Mouse (Mus musculus): ENCODE data around the gene Patj.
A peak's percentile ranks its signal among the peaks of the same experiment; 100 is the strongest.

Patj gene

DNA sequence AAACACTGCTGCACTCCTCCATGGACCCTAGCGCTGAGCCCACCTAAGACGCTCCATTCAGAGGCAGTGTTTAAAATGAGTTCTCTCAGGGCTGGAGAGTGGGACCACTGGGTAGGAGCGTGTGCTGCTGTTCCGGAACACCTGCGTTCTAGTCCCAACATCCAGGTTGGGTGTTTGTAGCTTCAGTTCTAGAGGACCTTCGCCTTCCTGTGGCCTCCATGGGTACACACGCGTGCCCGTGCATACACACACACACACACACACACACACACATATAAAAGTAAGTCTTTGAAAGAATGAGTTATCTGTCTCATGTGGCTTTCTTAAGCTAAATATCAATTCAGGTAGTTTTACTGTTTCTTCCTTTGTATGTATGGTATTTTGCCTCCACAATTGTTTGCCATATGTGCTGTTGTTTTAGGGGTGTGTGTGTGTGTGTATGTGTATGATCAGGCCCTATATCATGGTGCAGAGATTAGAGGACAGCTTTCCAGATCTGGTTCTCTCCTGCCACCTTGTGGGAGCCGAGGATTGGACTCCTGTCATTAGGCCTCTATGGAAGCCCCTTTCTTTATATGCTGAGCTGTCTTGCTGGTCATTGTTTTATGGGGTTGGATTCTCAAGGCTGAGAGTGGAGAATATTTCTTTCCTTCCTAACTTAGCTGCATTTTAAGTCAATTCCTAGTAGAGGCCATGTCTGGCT lies 49.0 kb downstream of the Patj start:
- DNase-seq (ENCODE audit: low read depth, low spot score), result no peak

DNA sequence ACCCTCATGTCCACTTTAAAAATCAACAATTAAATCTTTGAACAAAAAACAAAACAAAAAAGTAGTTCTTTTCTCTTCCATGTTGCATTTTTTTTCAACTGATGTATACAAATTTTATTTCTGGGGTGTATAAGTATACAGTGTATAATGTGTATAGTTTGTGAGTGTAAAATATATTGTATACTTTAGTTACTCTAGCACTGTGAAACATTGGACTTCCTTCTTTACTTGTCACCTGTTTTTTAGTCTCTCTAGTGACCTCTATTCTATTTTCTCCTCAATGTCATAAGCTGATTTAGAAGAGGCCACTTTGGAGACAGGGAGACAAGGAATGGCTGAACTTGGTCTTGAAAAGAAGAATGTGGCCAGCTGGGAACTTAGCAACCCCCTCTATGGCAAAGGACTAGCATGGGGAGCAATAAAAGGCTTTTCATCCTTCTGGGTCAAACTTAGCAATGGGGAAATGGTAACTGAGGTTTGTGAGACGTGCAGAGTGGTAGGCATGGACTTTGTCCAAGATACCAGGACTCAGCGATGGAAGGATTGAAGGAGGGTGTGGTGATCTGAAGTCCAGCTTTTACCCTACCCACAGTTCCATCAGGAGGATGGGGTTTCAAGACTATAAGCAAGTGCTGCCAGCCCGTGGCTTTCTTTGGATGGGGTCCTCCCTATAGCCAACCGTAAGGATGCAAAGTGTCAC lies 54.1 kb downstream of the Patj start:
- DNase-seq (ENCODE audit: low read depth, low spot score), result no peak

DNA sequence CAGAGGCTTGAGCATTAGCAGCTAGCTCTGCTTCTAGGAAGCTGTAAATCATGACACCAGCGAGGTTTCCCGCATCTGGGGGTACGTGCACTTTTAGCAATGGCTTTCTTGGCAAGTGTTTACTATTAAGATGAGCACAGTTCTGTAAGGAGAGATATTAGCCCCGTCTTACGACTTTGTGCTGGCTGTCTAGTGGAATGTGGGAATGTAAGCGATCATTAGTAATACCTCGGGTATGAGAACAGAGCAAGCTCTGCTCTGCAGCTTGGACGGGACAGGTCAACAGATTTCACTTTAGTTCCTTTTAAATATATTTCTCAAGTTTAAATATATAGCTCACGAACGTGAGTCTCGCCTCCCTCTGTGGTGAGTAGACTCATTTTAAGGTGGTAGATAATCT lies 54.7 kb downstream of the Patj start:
- DNase-seq (ENCODE audit: low read depth, low spot score), result no peak

GRCm38 (mm10) chr4:98450829-98451228 lies 55.2 kb downstream of the Patj start:
- DNase-seq (ENCODE audit: low read depth, low spot score), result no peak

GRCm38 (mm10) chr4:98451259-98451658 lies 55.7 kb downstream of the Patj start:
- no peak for DNase-seq (ENCODE audit: low read depth, low spot score)

GRCm38 (mm10) chr4:98452725-98453124 lies 57.1 kb downstream of the Patj start:
- DNase-seq (ENCODE audit: low read depth, low spot score), result no peak

- no peak for DNase-seq (ENCODE audit: low read depth, low spot score)
Measured at GRCm38 (mm10) chr4:98453231-98453630, 57.6 kb downstream of the Patj start.

- no peak for DNase-seq (ENCODE audit: low read depth, low spot score)
Measured at GRCm38 (mm10) chr4:98455352-98455751, 59.8 kb downstream of the Patj start.

DNA sequence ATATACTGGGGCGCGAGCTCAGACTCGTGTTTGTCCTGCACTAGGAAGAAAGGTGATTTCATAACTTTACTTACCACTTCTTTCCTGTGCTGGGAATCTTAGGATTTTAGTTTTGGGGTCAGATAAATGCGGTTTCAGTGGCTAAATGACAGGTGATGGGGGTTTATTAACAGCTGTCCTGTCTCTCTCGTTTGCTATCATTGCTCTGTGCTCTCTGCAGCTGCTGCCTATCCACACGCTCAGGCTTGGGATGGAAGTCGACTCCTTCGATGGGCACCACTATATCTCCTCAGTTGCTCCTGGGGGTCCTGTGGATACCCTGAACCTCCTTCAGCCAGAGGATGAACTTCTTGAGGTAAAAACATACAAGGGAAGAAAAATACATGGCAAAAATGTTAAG lies 60.3 kb downstream of the Patj start:
- no peak for DNase-seq (ENCODE audit: low read depth, low spot score)

DNA sequence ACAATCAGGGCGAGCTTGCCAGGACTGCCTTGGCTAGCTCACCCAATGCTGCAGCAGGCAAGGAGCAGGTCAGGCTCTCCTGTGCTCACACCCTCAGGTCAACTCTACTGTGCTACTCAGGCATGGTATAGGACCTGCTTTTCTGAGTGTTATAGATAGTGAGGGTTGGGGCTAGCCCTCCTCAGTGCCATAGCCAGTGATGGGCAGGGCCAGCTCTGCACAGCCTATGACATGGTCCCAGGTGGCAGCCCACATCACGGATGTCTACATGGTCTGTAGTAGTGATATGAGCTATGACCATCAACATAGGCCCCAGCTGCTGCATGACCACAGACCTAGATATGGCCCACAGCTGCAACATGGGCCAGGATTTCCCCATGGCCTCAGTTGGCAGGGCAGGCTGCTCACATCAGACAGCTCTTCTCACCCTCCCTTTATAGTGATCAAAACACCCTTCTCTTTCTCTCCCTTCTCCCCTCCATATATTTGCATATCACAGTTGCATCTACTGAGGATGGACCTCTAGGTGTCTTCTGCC lies 66.3 kb downstream of the Patj start:
- no peak for DNase-seq (ENCODE audit: low read depth, low spot score)

DNA sequence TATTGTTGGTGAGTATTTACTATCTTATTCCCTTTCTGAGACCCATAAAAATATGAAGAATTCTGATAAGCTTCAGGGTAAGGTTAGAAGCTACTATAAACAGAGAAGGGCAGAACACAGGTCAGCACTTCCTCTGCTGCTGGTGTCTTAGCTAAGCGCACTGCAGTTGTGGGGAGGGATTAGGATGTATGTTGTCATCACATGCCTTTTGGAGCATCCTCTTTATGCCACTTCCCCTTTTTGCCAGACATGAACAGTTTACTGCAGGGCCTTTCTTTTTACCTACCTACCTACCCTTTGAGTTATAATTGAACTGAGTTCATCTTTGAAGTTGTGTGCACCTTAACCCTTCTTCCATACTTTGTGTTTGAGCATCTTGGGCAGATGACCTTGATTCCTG lies 69.9 kb downstream of the Patj start:
- DNase-seq (ENCODE audit: low read depth, low spot score), result no peak

- no peak for DNase-seq (ENCODE audit: low read depth, low spot score)
Measured at GRCm38 (mm10) chr4:98465886-98466285, 70.3 kb downstream of the Patj start.

DNA sequence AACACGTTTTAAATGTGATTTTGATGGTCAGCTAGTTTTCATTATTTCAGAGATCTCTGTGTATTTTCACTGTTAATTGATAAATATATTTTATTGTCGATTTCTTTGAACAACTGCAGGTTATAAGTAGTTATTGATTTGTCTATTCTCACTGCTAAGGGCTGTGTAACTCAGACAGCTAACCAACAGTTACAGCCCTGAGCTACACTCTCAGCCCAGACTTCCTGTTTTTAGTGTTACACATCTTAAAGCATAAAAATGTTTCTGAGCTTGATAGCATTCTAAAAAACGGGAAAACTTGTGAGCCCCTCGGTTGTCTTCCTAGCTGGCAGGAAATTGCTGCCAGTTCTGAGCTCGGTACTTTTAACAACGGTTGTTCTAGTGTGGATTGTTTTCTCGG lies 75.8 kb downstream of the Patj start:
- DNase-seq (ENCODE audit: low read depth, low spot score), result no peak

- no peak for DNase-seq (ENCODE audit: low read depth, low spot score)
Measured at GRCm38 (mm10) chr4:98473491-98473890, 77.9 kb downstream of the Patj start.

DNA sequence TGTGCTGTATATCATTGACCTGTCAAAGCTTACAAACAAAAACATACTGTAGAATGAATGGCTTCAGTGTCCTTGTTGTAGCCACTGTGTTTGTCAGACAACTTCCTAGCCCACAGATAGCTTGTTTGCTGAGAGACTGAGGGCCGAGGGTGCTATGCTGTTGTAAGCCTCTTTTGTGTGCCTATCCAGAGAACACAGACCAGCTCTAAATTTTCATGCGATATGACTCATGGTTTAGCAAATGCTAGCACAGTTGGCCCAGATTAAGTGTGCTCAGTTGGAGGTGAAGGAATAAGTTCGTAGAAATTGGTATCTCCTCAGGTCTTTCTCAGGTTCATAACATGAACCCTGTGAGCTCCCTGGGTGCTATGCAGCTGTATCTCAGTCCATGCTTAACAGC lies 82.4 kb downstream of the Patj start:
- no peak for DNase-seq (ENCODE audit: low read depth, low spot score)

GRCm38 (mm10) chr4:98486475-98486874 lies 90.9 kb downstream of the Patj start:
- no peak for DNase-seq (ENCODE audit: low read depth, low spot score)

- DNase-seq (ENCODE audit: low read depth, low spot score), result no peak
Measured at GRCm38 (mm10) chr4:98486901-98487300, 91.3 kb downstream of the Patj start.

- peak; percentile 13 for DNase-seq (ENCODE audit: low read depth, low spot score)
Measured at GRCm38 (mm10) chr4:98489386-98489785, 93.8 kb downstream of the Patj start.

GRCm38 (mm10) chr4:98498341-98498740 lies 102.8 kb downstream of the Patj start:
- no peak for DNase-seq (ENCODE audit: low read depth, low spot score)

DNA sequence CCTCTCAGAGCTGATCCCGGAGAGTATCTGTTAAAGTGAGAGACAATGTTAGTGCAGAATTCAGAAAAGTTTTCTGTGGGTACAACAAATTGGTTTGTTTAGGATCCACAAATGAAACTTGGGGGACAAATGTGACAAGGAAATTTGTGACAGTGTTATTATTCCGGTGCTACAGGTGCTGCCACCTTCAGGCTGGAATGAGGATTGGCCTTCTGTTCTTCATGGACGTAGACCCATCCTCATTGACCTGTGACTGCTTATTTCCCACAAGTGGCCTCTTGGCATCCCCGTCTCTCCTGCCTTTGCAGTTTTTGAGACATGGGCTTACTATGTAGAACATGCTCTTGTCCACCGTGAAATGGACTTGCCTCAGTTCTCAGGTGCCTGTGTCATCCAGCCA lies 104.6 kb downstream of the Patj start:
- no peak for DNase-seq (ENCODE audit: low read depth, low spot score)

DNA sequence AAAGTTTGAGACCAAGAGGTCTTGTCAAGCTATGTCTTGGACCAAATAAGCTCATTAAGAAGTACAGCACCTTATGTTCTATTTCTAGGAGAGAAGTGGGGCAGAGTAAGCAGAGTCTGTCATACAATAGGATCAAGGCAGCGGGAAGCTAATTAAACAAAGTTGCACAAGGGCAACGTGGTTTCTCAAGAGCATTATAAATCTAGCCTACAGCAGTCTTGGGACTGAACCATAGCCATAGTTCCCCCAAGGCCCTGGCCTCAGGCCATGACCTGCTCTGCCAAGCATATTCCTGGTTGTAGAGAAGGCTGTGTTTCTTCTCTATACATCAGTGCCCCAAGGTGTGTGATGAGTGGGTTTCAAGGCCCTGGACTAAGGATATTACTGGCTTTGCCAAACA lies 105.3 kb downstream of the Patj start:
- DNase-seq (ENCODE audit: low read depth, low spot score), result no peak

DNA sequence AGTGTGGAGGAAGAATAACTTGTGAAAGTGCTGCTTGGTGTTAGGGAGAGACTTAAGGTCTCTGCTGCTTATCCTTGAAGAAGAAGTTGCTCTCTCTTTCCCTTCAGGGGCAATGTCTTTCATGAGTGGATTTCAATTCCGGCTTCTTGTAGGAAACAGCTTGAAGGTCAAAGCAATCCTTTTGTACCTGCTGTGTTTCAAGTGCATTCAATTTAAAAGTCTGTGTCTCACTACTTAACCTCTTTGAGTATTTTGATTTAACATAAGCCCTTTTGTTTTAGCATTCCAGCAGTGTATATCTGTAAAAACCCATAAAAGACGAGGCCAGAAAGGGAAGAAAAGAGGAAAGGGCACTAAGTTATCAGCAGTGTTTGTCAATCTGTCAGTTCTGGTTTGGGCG lies 109.2 kb downstream of the Patj start:
- DNase-seq (ENCODE audit: low read depth, low spot score), result no peak

Data from telencephalon, adult 2 months (tissue).